ENCODE assay signal across 33 mouse cellular contexts in the genomic region with DNA sequence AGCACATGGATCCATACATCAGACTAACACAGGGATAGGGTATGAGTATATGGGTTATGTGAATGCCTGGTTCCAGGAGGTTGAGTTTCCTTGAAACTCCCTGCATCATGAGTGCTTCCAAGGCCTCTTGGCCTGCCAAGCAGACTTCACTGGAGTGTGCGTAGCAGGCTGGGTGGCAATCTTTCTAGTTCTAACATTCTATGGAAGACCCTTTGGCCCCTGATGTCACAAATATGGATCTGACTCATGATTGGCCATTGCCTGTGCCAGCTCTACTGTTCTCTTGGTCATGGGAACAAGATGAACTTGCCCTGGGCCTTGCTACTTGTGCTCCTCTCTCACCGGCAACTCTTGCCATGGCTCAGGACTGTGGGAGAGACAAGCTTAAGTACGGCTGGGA. TPM values are rescaled to one million over a fixed set of nuclear protein-coding genes. Genes with fewer than 3 reads are reported as not detected.
"Had no signal": no experiment of that assay in that cellular context is flagged by ENCODE, and none has a peak within 500 bp of the region (broad histone marks: within the 10 kb centered on the region; RNA-seq: fewer than 3 reads in every experiment).

A gene (plus strand): TSS at position 301 of the 400 bp plus-strand sequence.

- H3K4me1 ChIP-seq: embryonic facial prominence, embryonic 12.5 days; embryonic facial prominence, embryonic 13.5 days; embryonic facial prominence, embryonic 15.5 days; forebrain, embryonic 10.5 days; forebrain, embryonic 12.5 days; forebrain, embryonic 13.5 days; forebrain, embryonic 15.5 days had no signal

- DNase-seq: cerebellum, adult 2 months; cerebellum, adult 8-10 months; cerebellum, adult 9-10 months; cerebellum, adult 9-11 months; cerebellum, postnatal 10 days; cerebellum, postnatal 14 days; cerebellum, postnatal 25 days; cerebellum, postnatal 36 days; embryo, embryonic 11 days; forebrain, postnatal 0 days; gastrocnemius, adult 2 months; gastrocnemius, postnatal 10 days; gastrocnemius, postnatal 14 days; gastrocnemius, postnatal 25 days; gastrocnemius, postnatal 36 days; heart, adult 18-20 months; heart, adult 2 months had no signal

- H3K36me3 ChIP-seq: embryonic facial prominence, embryonic 10.5 days; embryonic facial prominence, embryonic 12.5 days; embryonic facial prominence, embryonic 13.5 days; embryonic facial prominence, embryonic 15.5 days; forebrain, embryonic 10.5 days; forebrain, embryonic 12.5 days; forebrain, embryonic 15.5 days had no signal

- H3K27me3 ChIP-seq: embryonic facial prominence, embryonic 12.5 days; embryonic facial prominence, embryonic 13.5 days; embryonic facial prominence, embryonic 15.5 days; forebrain, embryonic 12.5 days; forebrain, embryonic 13.5 days; forebrain, embryonic 15.5 days had no signal

- H3K4me3 ChIP-seq: embryonic facial prominence, embryonic 10.5 days; embryonic facial prominence, embryonic 12.5 days; embryonic facial prominence, embryonic 13.5 days; embryonic facial prominence, embryonic 15.5 days; erythroblast, embryonic 14.5 days; forebrain, embryonic 10.5 days; forebrain, embryonic 12.5 days; forebrain, embryonic 13.5 days; forebrain, embryonic 15.5 days; gastrocnemius, adult 2 months; heart, adult 2 months had no signal

- H3K27ac ChIP-seq: embryonic facial prominence, embryonic 10.5 days; embryonic facial prominence, embryonic 12.5 days; embryonic facial prominence, embryonic 13.5 days; embryonic facial prominence, embryonic 15.5 days; forebrain, embryonic 10.5 days; forebrain, embryonic 12.5 days; forebrain, embryonic 13.5 days; forebrain, embryonic 15.5 days; gastrocnemius, adult 2 months; heart, adult 2 months had no signal

RNA-seq across cellular contexts. Expression of the gene that starts here (rescaled TPM):
- polyA plus RNA-seq: cerebellum, adult 2 months; cortical plate, adult 2 months; embryonic facial prominence, embryonic 10.5 days; embryonic facial prominence, embryonic 11.5 days; embryonic facial prominence, embryonic 12.5 days; embryonic facial prominence, embryonic 13.5 days; embryonic facial prominence, embryonic 14.5 days; embryonic facial prominence, embryonic 15.5 days; erythroblast, embryonic 14.5 days; forebrain, embryonic 10.5 days; forebrain, embryonic 11.5 days; forebrain, embryonic 12.5 days; forebrain, embryonic 13.5 days; forebrain, embryonic 14.5 days; forebrain, embryonic 16.5 days; forebrain, postnatal 0 days; frontal cortex, adult 2 months; heart, adult 2 months had no signal
